24 mouse cellular contexts compared by ENCODE assay signal in the genomic region with DNA sequence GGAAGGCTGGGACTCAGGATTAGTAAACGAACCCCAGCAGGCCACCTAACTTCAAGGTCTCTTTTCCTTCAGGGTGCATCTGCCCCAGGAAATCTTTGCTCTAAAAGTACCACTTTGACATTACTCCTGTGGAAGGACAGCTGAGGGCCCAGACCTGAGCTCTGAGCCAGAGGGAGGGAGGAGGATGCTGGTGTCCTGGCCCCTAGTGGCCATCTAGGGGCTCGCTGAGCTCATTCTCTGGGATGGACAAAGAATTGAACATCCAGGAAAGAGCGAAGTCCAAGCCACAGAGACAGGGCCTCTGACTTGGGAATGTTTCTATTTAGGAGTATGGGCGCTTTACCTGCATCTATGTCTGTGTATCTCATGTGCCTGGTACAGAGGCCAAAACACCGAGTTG.
DNase-seq lines count a peak whose midpoint lies in the region; ATAC-seq and TF ChIP-seq lines count a peak whose summit lies in the region.
"Had no signal": no experiment of that assay in that cellular context is flagged by ENCODE, and none has a peak within 500 bp of the region (broad histone marks: within the 10 kb centered on the region; RNA-seq: fewer than 3 reads in every experiment).

No protein-coding gene starts in this region.

- H3K4me2 ChIP-seq in hindbrain, postnatal 0 days (ENCODE audit: low read depth, low read length), result no peak overlapping the region
- H3K4me2 ChIP-seq in lung, embryonic 14.5 days, result no peak overlapping the region
- H3K4me2 ChIP-seq: forebrain, embryonic 15.5 days; heart, embryonic 13.5 days; hindbrain, embryonic 15.5 days; limb, embryonic 12.5 days; liver, embryonic 13.5 days; midbrain, embryonic 15.5 days; neural tube, embryonic 15.5 days had no signal

- no peak overlapping the region for H3K9ac ChIP-seq in hindbrain, postnatal 0 days (replicated peaks; ENCODE audit: low read length)
- H3K9ac ChIP-seq in lung, embryonic 14.5 days, result no peak overlapping the region
- H3K9ac ChIP-seq: forebrain, embryonic 15.5 days; heart, embryonic 13.5 days; hindbrain, embryonic 15.5 days; limb, embryonic 12.5 days; liver, embryonic 13.5 days; midbrain, embryonic 15.5 days; neural tube, embryonic 15.5 days had no signal

- H3K4me1 ChIP-seq in cerebellum, adult 2 months (ENCODE audit: control insufficient read depth, insufficient read depth, low read length), result no peaks in the 10 kb centered on the region
- H3K4me1 ChIP-seq in hindbrain, postnatal 0 days (ENCODE audit: insufficient read depth, low read length), result no peaks in the 10 kb centered on the region
- H3K4me1 ChIP-seq in hindbrain, embryonic 10.5 days (replicated peaks), result no peaks in the 10 kb centered on the region
- H3K4me1 ChIP-seq in lung, embryonic 14.5 days (ENCODE audit: insufficient read depth), result no peaks in the 10 kb centered on the region
- H3K4me1 ChIP-seq: liver, embryonic 13.5 days had no signal

- no peak for DNase-seq in cerebellum, adult 2 months
- no peak for DNase-seq in cerebellum, adult 11 months
- no peak for DNase-seq in hindbrain, postnatal 0 days (ENCODE audit: low spot score)
- no peak for DNase-seq in hindbrain, embryonic 10.5 days (ENCODE audit: low spot score)
- no peak for DNase-seq in lung, embryonic 14.5 days
- DNase-seq in lung, postnatal 4 days, result no peak
- peak; percentile 16 for DNase-seq in retina, postnatal 1 day
- DNase-seq in ovary, postnatal 36 days (ENCODE audit: low spot score), result no peak
- DNase-seq: adrenal gland, postnatal 25 days; cerebellum, adult 18-20 months; cerebellum, postnatal 36 days; heart, postnatal 36 days; kidney, adult 11 months; kidney, postnatal 25 days; layer of hippocampus, adult 9-11 months; liver, embryonic 13.5 days; thymus, postnatal 25 days had no signal

- TF ChIP-seq POLR2A in cerebellum, adult 2 months (IDR thresholded peaks at IDR 0.05; ENCODE audit: borderline replicate concordance, insufficient read depth, low read length), result no peak

- TF ChIP-seq CTCF in cerebellum, adult 2 months (IDR thresholded peaks at IDR 0.05; ENCODE audit: borderline replicate concordance, insufficient read depth, low read depth, low read length), result peak; percentile 9; the same call in 1 of the 2 replicates
- TF ChIP-seq CTCF in hindbrain, postnatal 0 days (IDR thresholded peaks at IDR 0.05; ENCODE audit: low read depth), result peak; percentile 57
- peak; percentile 61 for TF ChIP-seq CTCF in lung, embryonic 14.5 days (IDR thresholded peaks at IDR 0.05; ENCODE audit: low read depth)

- ATAC-seq in hindbrain, postnatal 0 days, result no peak
- ATAC-seq in lung, embryonic 14.5 days (ENCODE audit: insufficient read depth), result no peak
- ATAC-seq: forebrain, embryonic 15.5 days; midbrain, embryonic 15.5 days had no signal

- WGBS in cerebellum, adult 2 months, result 63% methylated on average over 5 of the region's 5 CpGs
- WGBS in hindbrain, postnatal 0 days, result 65% methylated on average over 5 of the region's 5 CpGs
- 64% methylated on average over 5 of the region's 5 CpGs for WGBS in hindbrain, embryonic 10.5 days
- 65% methylated on average over 5 of the region's 5 CpGs for WGBS in lung, embryonic 14.5 days

- H3K36me3 ChIP-seq in hindbrain, postnatal 0 days (ENCODE audit: insufficient read depth, low read length), result no peaks in the 10 kb centered on the region
- H3K36me3 ChIP-seq in hindbrain, embryonic 10.5 days, result no peaks in the 10 kb centered on the region
- no peaks in the 10 kb centered on the region for H3K36me3 ChIP-seq in lung, embryonic 14.5 days (ENCODE audit: insufficient read depth)
- H3K36me3 ChIP-seq: forebrain, embryonic 15.5 days; heart, embryonic 13.5 days; hindbrain, embryonic 15.5 days; limb, embryonic 12.5 days; liver, embryonic 13.5 days; midbrain, embryonic 15.5 days; neural tube, embryonic 15.5 days had no signal

- no peak overlapping the region for H3K27ac ChIP-seq in cerebellum, adult 2 months (ENCODE audit: insufficient read depth, low read length)
- no peak overlapping the region for H3K27ac ChIP-seq in hindbrain, postnatal 0 days
- no peak overlapping the region for H3K27ac ChIP-seq in hindbrain, embryonic 10.5 days
- no peak overlapping the region for H3K27ac ChIP-seq in lung, embryonic 14.5 days (ENCODE audit: low read depth)
- H3K27ac ChIP-seq: forebrain, embryonic 15.5 days; heart, embryonic 13.5 days; hindbrain, embryonic 15.5 days; limb, embryonic 12.5 days; liver, embryonic 13.5 days; midbrain, embryonic 15.5 days; neural tube, embryonic 15.5 days had no signal

- H3K9me3 ChIP-seq in hindbrain, postnatal 0 days (ENCODE audit: low read length), result no peaks in the 10 kb centered on the region
- no peaks in the 10 kb centered on the region for H3K9me3 ChIP-seq in hindbrain, embryonic 10.5 days
- no peaks in the 10 kb centered on the region for H3K9me3 ChIP-seq in lung, embryonic 14.5 days (ENCODE audit: low read depth, low read length)
- H3K9me3 ChIP-seq: forebrain, embryonic 15.5 days; heart, embryonic 13.5 days; hindbrain, embryonic 15.5 days; limb, embryonic 12.5 days; liver, embryonic 13.5 days; midbrain, embryonic 15.5 days; neural tube, embryonic 15.5 days had no signal

- no peak overlapping the region for H3K4me3 ChIP-seq in cerebellum, adult 2 months (replicated peaks; ENCODE audit: insufficient read depth, low read depth, low read length)
- no peak overlapping the region for H3K4me3 ChIP-seq in hindbrain, postnatal 0 days (ENCODE audit: low read length)
- no peak overlapping the region for H3K4me3 ChIP-seq in hindbrain, embryonic 10.5 days
- H3K4me3 ChIP-seq in lung, embryonic 14.5 days (ENCODE audit: low read depth, low read length), result no peak overlapping the region
- H3K4me3 ChIP-seq: forebrain, embryonic 15.5 days; heart, embryonic 13.5 days; hindbrain, embryonic 15.5 days; limb, embryonic 12.5 days; liver, embryonic 13.5 days; megakaryocyte, embryonic 14.5 days; midbrain, embryonic 15.5 days; neural tube, embryonic 15.5 days had no signal

- no peaks in the 10 kb centered on the region for H3K27me3 ChIP-seq in cerebellum, adult 2 months (ENCODE audit: control insufficient read depth, insufficient read depth, low read length)
- no peaks in the 10 kb centered on the region for H3K27me3 ChIP-seq in hindbrain, postnatal 0 days (ENCODE audit: insufficient read depth, low read length)
- H3K27me3 ChIP-seq in hindbrain, embryonic 10.5 days (ENCODE audit: insufficient read depth, poor library complexity, severe bottlenecking), result no peaks in the 10 kb centered on the region
- H3K27me3 ChIP-seq in lung, embryonic 14.5 days (ENCODE audit: insufficient read depth, low read length), result no peaks in the 10 kb centered on the region
- H3K27me3 ChIP-seq: forebrain, embryonic 15.5 days; hindbrain, embryonic 15.5 days; limb, embryonic 12.5 days; liver, embryonic 13.5 days; midbrain, embryonic 15.5 days; neural tube, embryonic 15.5 days had no signal

Comparison
In these comparisons a context has a peak if more than half of its experiments do, and no peak if none do; other contexts are left out.
1. CTCF ChIP-seq: peak in every context shown above with its lines; median percentile 61 in lung, embryonic 14.5 days; 57 in hindbrain, postnatal 0 days; 9 in cerebellum, adult 2 months.